Mouse (Mus musculus) G1E-ER4 (cell line): Measurements from ENCODE around the gene Zfp553. TPM values are rescaled to one million over a fixed set of nuclear protein-coding genes. Genes with fewer than 3 reads are reported as not detected.

Experiments
- GATA1 ChIP-seq: IDR thresholded peaks from one replicate; pipeline ENCODE4 v1.8.0; 2012; ENCODE audit warnings: low read length, inconsistent platforms
- polyA plus RNA-seq: library from polyadenylated mRNA; stranded (reverse); fragments of >175 nt; gene quantifications from 2 replicates; pipeline ENCODE4 v1.2.3, GENCODE M21; 2012

Zfp553 gene
- polyA plus RNA-seq, 1 experiment: 38.1 TPM

DNA sequence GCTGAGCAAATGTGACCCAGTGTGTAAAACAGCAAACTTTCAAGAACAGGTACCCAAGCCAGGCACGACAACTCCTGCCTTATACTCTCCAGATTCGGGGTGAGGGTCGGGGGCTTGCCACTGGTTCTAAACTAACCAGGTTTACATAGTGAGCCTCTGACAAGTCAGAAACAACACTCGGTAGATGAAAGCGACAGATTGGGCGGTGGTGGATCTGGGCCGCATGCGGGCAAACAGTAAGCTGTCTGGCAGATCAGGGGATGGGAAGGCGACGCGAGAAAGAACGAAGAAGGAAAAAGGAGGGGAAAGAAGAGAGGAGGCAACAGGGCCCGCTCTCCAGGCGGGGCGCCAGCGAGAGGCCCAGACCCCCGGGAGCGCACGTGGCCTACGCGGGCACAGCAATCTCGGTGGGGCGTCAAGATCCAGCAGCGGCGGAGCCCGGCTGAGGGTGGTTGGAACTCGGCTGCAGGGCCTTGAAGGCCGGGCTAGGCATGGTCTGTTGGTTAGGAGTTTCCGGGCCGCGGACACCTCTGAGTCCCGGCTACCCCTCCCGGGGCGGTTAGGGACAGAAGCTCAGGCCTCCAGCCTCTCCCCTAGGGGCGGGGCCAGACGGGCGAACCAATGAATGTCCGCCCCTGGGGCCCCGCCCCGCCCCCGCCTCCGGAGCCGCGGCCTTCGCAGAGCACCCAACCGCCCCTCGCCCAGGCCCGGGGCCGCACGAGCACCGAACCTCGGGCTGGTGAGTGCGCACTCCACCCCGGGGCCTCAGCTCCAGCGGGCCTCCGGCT lies 11.2 kb downstream of the Zfp553 start, which contains the start of gene Zfp771:
Zfp771 (plus strand) TSS at position 405 of the 788 bp plus-strand sequence.
- no peak for TF ChIP-seq GATA1

GRCm38 (mm10) chr7:127244658-127245510 lies 12.0 kb downstream of the Zfp553 start:
- no peak for TF ChIP-seq GATA1

GRCm38 (mm10) chr7:127252414-127252813 lies 19.6 kb downstream of the Zfp553 start:
- TF ChIP-seq GATA1: no peak

GRCm38 (mm10) chr7:127253341-127253740 lies 20.5 kb downstream of the Zfp553 start:
- TF ChIP-seq GATA1: no peak

DNA sequence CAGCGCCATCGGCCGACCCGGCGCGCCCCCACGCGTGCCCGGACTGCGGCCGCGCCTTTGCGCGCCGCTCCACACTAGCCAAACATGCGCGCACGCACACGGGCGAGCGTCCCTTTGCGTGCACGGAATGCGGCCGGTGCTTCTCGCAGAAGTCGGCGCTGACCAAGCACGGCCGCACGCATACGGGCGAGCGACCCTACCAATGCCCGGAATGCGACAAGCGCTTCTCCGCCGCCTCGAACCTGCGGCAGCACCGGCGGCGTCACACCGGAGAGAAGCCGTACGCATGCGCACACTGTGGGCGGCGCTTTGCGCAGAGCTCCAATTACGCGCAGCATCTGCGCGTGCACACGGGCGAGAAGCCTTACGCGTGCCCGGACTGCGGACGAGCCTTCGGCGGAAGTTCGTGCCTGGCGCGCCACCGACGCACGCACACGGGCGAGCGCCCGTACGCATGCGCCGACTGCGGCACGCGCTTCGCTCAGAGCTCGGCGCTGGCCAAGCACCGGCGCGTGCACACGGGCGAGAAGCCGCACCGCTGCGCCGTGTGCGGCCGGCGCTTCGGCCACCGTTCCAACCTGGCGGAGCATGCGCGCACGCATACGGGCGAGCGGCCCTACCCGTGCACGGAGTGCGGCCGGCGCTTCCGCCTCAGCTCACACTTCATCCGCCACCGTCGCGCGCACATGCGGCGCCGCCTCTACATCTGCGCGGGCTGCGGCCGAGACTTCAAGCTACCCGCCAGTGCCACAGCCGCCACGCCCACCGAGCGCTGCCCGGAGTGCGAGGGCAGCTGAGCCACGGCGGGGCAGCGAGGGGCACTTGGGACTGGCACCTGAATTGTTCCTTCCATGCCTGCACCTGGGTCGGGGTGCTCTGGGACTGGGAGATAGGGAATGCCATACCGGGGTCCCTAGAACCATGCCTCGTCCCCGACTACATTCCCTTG lies 21.2 kb downstream of the Zfp553 start:
- no peak for TF ChIP-seq GATA1

DNA sequence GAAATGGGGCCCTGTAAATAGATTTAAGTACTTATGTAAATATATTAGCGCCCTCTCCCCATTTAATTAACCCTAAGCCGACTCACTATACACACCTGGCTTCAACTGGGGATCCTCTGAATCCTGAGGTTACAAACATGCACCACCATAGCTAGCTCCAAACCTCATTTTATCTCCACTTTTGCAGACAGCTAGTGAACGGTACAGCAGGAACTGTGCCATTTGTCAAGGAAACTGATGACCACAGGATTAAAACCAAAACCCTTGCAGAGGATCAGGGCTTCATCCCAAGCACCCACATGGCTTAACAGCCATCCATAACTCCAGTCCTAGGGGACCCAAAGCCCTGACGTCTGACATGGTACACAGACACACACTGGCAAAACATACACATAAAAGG lies 22.1 kb downstream of the Zfp553 start:
- TF ChIP-seq GATA1: no peak

DNA sequence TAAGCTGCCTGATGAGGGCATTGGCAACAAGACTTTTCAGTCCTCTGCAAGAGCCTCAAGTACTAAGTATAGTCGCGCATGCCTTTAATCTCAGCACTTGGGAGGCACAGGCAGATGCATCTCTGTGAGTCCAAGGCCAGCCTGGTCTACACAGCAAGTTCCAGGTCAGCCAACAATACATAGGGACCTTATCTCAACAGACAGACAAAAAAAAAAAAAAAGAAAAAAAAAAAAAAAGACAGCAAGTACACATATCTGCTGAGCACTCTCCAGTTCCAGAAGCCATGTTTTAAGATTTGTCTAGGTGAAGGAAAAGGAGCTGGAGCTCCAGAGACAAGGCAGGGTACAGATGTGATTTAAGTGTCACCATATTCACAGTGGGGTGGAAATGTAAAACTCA lies 23.1 kb downstream of the Zfp553 start:
- no peak for TF ChIP-seq GATA1

DNA sequence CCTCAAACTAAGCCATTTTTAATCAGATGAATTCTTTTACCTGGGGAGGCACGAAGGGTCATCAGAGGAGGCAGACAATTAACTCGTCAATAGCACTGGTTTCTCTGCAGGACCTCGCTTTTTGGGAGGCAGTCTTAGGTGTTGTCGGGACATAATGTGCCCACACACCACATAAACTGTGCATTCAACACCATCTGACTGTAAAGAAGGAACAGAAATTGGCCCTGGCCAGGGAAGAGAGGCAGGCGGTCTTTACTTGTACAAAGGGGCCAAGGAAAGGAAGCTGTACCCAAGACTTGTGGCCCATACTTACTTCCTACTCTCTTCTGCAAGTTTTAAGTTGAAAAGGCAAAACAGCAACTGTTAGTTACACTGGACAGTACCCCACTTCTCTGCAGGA lies 23.7 kb downstream of the Zfp553 start:
- TF ChIP-seq GATA1: no peak

DNA sequence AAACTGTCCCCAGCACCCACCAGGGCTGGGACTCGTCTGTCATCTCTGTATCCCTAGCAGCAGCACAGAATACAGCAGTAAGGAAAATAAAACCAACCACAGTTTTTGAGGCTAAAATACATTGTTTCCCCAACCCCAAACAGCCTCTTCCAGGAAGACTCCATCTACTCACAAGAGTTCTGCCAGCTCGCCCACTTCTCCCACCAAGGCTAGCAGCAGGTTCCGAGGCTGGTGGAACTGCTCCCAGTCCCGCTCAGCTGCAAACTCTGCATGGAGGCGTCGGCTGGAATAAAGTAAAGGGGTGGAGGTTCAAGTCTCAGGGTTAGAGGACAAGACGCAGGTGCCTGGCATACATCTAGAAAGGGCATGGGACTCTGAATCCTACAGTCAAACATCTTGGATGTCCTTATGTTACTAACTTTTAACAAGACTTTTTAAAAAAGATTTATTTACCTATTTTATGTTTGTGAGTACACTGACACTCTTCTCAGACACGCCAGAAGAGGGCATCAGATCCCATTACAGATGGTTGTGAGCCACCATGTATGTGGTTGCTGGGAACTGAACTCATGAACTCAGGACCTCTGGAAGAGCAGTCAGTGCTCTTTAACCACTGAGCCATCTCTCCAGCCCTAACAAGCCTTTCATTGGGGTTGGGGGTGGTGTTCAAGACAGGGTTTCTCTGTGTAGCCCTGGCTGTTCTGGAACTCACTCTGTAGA lies 26.5 kb downstream of the Zfp553 start:
- TF ChIP-seq GATA1: no peak

DNA sequence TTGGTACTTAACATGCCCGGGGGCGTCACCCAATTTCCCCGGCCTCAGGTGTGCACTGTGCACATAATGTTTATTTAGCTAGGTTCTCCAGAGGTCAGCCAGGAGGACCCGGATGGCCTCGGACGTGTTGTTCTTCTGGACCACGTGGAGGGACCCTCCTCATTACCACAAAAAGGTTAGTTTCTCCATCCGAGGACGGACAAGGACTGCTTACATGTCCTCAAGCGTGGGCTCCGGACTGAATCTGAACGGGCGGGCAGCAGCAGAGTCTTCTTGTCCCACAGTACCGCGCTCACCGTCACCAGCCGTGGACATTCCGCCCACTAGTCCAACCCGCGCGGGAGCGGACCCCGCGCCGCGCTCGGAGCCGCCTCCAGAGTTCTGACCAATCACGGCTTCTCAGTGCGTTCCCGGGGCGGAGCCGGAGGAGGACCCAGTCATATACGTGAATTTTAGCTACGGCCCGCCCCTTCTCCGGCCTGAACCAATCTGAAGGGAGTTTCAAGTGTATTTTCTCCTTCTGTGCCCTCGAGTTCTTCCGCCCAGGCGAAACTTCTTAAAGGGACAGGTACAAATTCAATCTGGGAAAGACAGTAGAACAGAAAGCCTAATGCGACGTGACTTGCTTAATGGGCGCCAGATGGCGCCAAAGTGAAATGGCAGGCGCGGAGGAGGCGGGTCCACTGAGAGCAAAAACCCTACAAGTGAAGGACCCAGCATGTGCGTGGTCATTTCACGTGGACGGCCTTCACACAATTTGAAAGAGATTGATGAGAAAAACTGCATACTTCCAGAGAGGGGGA lies 27.6 kb downstream of the Zfp553 start, which contains the start of gene Dctpp1:
Dctpp1 (minus strand) TSS at position 401 of the 803 bp plus-strand sequence.
- TF ChIP-seq GATA1: no peak

GRCm38 (mm10) chr7:127262218-127262961 lies 29.5 kb downstream of the Zfp553 start:
- TF ChIP-seq GATA1: no peak

- TF ChIP-seq GATA1: no peak
These were observed 30.7 kb downstream of the Zfp553 start for GRCm38 (mm10) chr7:127263526-127263925.

DNA sequence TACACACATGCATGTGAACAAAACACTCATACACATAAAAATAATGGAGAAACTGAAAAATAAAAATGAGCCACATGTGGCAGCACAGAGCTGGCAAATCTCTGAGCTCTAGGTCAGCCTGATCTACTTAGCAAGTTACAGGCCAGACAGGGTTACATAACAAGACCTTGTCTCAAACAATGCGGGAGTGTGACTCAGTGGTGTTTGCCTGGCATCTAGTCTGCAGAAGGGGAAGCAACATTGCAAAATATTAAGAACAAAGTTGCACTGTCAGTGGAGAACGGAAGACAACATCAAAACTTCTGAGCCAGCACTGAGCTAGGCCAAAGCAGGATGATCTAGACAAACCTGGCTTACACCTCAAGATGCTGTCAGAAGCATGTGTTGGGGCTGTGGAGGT lies 37.4 kb downstream of the Zfp553 start:
- no peak for TF ChIP-seq GATA1
